ENCODE assay signal across 23 mouse cellular contexts in the genomic region with DNA sequence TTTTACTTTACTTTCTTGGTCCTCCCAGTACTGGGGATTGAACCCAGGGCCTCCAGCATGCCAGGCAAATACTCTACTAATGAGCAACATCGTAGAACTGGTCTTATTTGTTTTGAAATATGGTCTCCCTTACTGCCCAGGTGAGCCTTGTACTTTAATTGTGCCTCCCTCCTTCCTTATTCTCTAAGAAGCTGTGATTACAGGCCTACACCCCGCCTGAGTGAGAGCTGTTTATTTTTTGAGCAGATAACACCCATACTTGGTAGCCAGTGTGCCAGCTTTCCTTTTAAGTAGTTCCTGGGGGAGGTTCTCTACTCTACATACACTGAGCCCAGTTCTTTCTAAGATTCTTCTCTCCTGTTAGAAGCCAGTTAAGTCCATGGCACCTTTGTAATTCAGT. TPM values are rescaled to one million over a fixed set of nuclear protein-coding genes. Genes with fewer than 3 reads are reported as not detected.
"Had no signal": no experiment of that assay in that cellular context is flagged by ENCODE, and none has a peak within 500 bp of the region (broad histone marks: within the 10 kb centered on the region; RNA-seq: fewer than 3 reads in every experiment).

No protein-coding gene starts in this region.

- H3K27me3 ChIP-seq: liver, embryonic 13.5 days; lung, embryonic 15.5 days; megakaryocyte, embryonic 14.5 days; midbrain, embryonic 13.5 days; midbrain, embryonic 15.5 days; neural tube, embryonic 12.5 days; stomach, embryonic 15.5 days had no signal

- DNase-seq: liver, embryonic 13.5 days; liver, postnatal 0 days; lung, adult 2 months; lung, postnatal 14 days; right cerebral cortex, postnatal 14 days; thymus, adult 2 months; thymus, postnatal 14 days; thymus, postnatal 36 days had no signal

- H3K27ac ChIP-seq: liver, embryonic 13.5 days; liver, embryonic 15.5 days; lung, embryonic 15.5 days; macrophage; midbrain, embryonic 13.5 days; midbrain, embryonic 15.5 days; neural tube, embryonic 12.5 days; stomach, embryonic 15.5 days had no signal

- H3K4me2 ChIP-seq: liver, embryonic 11.5 days; liver, embryonic 13.5 days; liver, embryonic 15.5 days; lung, embryonic 15.5 days; midbrain, embryonic 11.5 days; midbrain, embryonic 13.5 days; midbrain, embryonic 15.5 days; neural tube, embryonic 12.5 days; stomach, embryonic 15.5 days had no signal

- H3K9ac ChIP-seq: liver, embryonic 13.5 days; liver, embryonic 15.5 days; liver, postnatal 0 days; lung, embryonic 15.5 days; midbrain, embryonic 13.5 days; midbrain, embryonic 15.5 days; neural tube, embryonic 12.5 days; stomach, embryonic 15.5 days had no signal

- ATAC-seq: liver, postnatal 0 days; midbrain, embryonic 13.5 days; midbrain, embryonic 15.5 days had no signal

- H3K4me1 ChIP-seq: midbrain, embryonic 13.5 days; midbrain, embryonic 15.5 days; neural tube, embryonic 12.5 days had no signal

- H3K36me3 ChIP-seq: lung, embryonic 15.5 days had no signal

- H3K9me3 ChIP-seq: liver, embryonic 13.5 days; liver, embryonic 15.5 days; lung, embryonic 15.5 days; megakaryocyte, embryonic 14.5 days; midbrain, embryonic 13.5 days; midbrain, embryonic 15.5 days; neural tube, embryonic 12.5 days; stomach, embryonic 15.5 days had no signal

- H3K4me3 ChIP-seq: liver, embryonic 13.5 days; liver, embryonic 15.5 days; lung, embryonic 15.5 days; megakaryocyte, embryonic 14.5 days; midbrain, embryonic 13.5 days; midbrain, embryonic 15.5 days; neural tube, embryonic 12.5 days; stomach, embryonic 15.5 days had no signal

RNA-seq across cellular contexts. Expression of a gene that starts 12.1 kb away (rescaled TPM):
- total RNA-seq: megakaryocyte progenitor cell, adult 5-6 weeks; midbrain, postnatal 0 days; monocyte, adult 5-6 weeks; neutrophil, adult 5-6 weeks had no signal
- polyA plus RNA-seq: liver, embryonic 11.5 days; liver, embryonic 13.5 days; liver, embryonic 15.5 days; liver, postnatal 0 days; macrophage; midbrain, embryonic 11.5 days; midbrain, embryonic 13.5 days; midbrain, embryonic 15.5 days; neural tube, embryonic 12.5 days; spleen, adult 2 months had no signal

RNA-seq across cellular contexts. Expression of a gene that starts 33.2 kb away (rescaled TPM):
- polyA plus RNA-seq: macrophage had no signal
